Mouse (Mus musculus) small intestine, adult 2 months (tissue): ENCODE measurements around the gene Fam71b.

ENCODE experiments used
- CTCF ChIP-seq: fragments of 200-500 bp; IDR thresholded peaks from 2 replicates; pipeline ENCODE4 v1.5.1; 2012; ENCODE audit warnings: low read depth, mild to moderate bottlenecking, control low read depth, inconsistent platforms, low read length, moderate library complexity, mixed read lengths; ENCODE audit not compliant: insufficient replicate concordance, insufficient read length; ENCODE audit errors: extremely low read depth
- POLR2A ChIP-seq: fragments of 200-500 bp; IDR thresholded peaks from 2 replicates; pipeline ENCODE4 v1.6.1; 2012; ENCODE audit warnings: low read depth, mild to moderate bottlenecking, control low read depth, inconsistent platforms, low read length, moderate library complexity

DNA sequence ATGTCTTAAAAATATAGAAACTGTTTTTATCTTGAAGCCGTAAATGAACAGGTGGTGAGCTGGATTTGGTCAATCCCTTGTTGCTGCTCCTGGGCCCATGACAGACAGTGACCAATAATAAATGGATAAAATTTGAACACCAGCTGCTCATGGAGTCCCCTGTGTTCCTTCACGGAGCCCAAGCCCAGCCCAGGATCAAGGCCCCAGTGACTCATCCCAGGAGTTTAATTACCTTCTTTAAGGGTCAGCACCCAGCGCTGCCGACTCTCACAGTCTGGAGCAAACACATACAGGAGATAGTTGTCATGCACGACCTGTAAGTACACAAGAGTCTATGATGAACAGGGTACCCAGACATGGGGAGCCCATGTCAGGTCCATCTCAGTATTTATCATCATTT lies 30.6 kb upstream of the Fam71b start:
- no peak for TF ChIP-seq CTCF
- TF ChIP-seq POLR2A = no peak
